ENCODE assay signal across 11 mouse cellular contexts in the genomic region with DNA sequence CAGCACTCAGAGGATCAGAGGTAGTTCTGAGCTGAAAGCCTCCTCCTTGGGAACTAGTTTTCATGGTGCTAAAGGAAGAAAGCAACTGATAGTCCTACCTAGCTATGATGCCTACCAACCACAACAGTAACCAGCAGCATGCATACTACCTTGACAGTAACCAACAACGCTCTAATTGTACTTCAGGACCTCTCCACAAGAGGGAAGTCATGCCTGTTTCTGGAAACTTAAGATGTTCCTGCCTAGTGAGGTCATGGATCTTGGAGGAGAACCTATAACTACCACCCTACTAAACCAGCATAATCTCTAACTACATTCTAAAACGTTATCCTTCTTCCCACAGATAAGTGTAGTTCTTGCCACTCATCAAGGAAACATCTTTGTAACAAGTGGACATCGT. TPM values are rescaled to one million over a fixed set of nuclear protein-coding genes. Genes with fewer than 3 reads are reported as not detected.
DNase-seq lines count a peak whose midpoint lies in the region; ATAC-seq and TF ChIP-seq lines count a peak whose summit lies in the region.
"Had no signal": no experiment of that assay in that cellular context is flagged by ENCODE, and none has a peak within 500 bp of the region (broad histone marks: within the 10 kb centered on the region; RNA-seq: fewer than 3 reads in every experiment).

No protein-coding gene starts in this region.

- H3K4me1 ChIP-seq in E14TG2a.4 (replicated peaks; ENCODE audit: low read depth, low read length): peaks cover 10% of the 10 kb centered on the region

- H3K36me3 ChIP-seq in E14TG2a.4 (ENCODE audit: insufficient read depth, low read length): peaks cover 19% of the 10 kb centered on the region

- TF ChIP-seq CTCF in E14TG2a.4 (conservative IDR thresholded peaks at IDR 0.05; ENCODE audit: low read length): peak; percentile 37

- H3K9me3 ChIP-seq in E14TG2a.4 (ENCODE audit: low read length): no peaks in the 10 kb centered on the region
- H3K9me3 ChIP-seq: neural tube, embryonic 15.5 days had no signal

- peak; percentile 49; the same call in 1 of the 2 replicates for ATAC-seq in granulocyte monocyte progenitor cell, adult 5-6 weeks (replicated peaks; ENCODE audit: poor library complexity, severe bottlenecking)

- no peak overlapping the region for H3K4me3 ChIP-seq in E14TG2a.4 (replicated peaks; ENCODE audit: low read length)
- H3K4me3 ChIP-seq: erythroblast, embryonic 14.5 days; neural tube, embryonic 15.5 days had no signal

- H3K27me3 ChIP-seq in E14TG2a.4 (ENCODE audit: insufficient read depth, low read length): peaks cover 9% of the 10 kb centered on the region

- peak; percentile 43 to 44 for DNase-seq in cerebellum, postnatal 14 days
- no peak for DNase-seq in cerebellum, postnatal 25 days
- DNase-seq in kidney, postnatal 36 days: peak; percentile 16 to 42
- DNase-seq in kidney, adult 18-20 months: no peak
- DNase-seq in testis, postnatal 14 days (ENCODE audit: low spot score): no peak
- DNase-seq in heart, adult 18-20 months: no peak
- DNase-seq: layer of hippocampus, adult 9-11 months had no signal

RNA-seq across cellular contexts. Expression of a gene that starts 1.9 kb away (rescaled TPM):
- 32.5 and 49.1 TPM in 2 replicates for total RNA-seq in granulocyte monocyte progenitor cell, adult 5-6 weeks (2014; fragmentation: Nextera tagmentation)
- 56.3 and 60.6 TPM in 2 replicates for total RNA-seq in granulocyte monocyte progenitor cell, adult 5-6 weeks (2017)
- 10 to 100 TPM; 66.2 to 74.9 TPM for total RNA-seq in heart, adult 18-20 months (2021)

RNA-seq across cellular contexts. Expression of a gene that starts 2.5 kb away (rescaled TPM):
- not detected in 2 replicates for total RNA-seq in granulocyte monocyte progenitor cell, adult 5-6 weeks (2014; fragmentation: Nextera tagmentation)
- 6.9 TPM in 1 of 2 replicates, not detected in the other for total RNA-seq in granulocyte monocyte progenitor cell, adult 5-6 weeks (2017)
- not detected for total RNA-seq in heart, adult 18-20 months (2021)

RNA-seq across cellular contexts. Expression of a gene that starts 28.1 kb away (rescaled TPM):
- 4.5 TPM in 2 replicates for total RNA-seq in granulocyte monocyte progenitor cell, adult 5-6 weeks (2014; fragmentation: Nextera tagmentation)
- 5.7 and 6.1 TPM in 2 replicates for total RNA-seq in granulocyte monocyte progenitor cell, adult 5-6 weeks (2017)
- total RNA-seq in heart, adult 18-20 months (2021): 1 to 10 TPM; 4.4 to 6.1 TPM

RNA-seq across cellular contexts. Expression of a gene that starts 36.9 kb away (rescaled TPM):
- total RNA-seq in granulocyte monocyte progenitor cell, adult 5-6 weeks (2014; fragmentation: Nextera tagmentation): not detected in 2 replicates
- total RNA-seq in granulocyte monocyte progenitor cell, adult 5-6 weeks (2017): not detected in 2 replicates
- not detected for total RNA-seq in heart, adult 18-20 months (2021)

RNA-seq across cellular contexts. Expression of a gene that starts 39.0 kb away (rescaled TPM):
- not detected in 2 replicates for total RNA-seq in granulocyte monocyte progenitor cell, adult 5-6 weeks (2014; fragmentation: Nextera tagmentation)
- not detected in 2 replicates for total RNA-seq in granulocyte monocyte progenitor cell, adult 5-6 weeks (2017)
- 1 to 10 TPM; 1.8 to 2.2 TPM for total RNA-seq in heart, adult 18-20 months (2021)

Comparison
In these comparisons a context has a peak if more than half of its experiments do, and no peak if none do; other contexts are left out.
1. DNase-seq: peak in cerebellum, postnatal 14 days (2 of 2) and kidney, postnatal 36 days (2 of 2); none in cerebellum, postnatal 25 days (0 of 2), kidney, adult 18-20 months (single experiment), testis, postnatal 14 days (single experiment) and heart, adult 18-20 months (0 of 2).